Mouse (Mus musculus): Measurements from ENCODE around the gene Pygo2.

Gene Pygo2

DNA sequence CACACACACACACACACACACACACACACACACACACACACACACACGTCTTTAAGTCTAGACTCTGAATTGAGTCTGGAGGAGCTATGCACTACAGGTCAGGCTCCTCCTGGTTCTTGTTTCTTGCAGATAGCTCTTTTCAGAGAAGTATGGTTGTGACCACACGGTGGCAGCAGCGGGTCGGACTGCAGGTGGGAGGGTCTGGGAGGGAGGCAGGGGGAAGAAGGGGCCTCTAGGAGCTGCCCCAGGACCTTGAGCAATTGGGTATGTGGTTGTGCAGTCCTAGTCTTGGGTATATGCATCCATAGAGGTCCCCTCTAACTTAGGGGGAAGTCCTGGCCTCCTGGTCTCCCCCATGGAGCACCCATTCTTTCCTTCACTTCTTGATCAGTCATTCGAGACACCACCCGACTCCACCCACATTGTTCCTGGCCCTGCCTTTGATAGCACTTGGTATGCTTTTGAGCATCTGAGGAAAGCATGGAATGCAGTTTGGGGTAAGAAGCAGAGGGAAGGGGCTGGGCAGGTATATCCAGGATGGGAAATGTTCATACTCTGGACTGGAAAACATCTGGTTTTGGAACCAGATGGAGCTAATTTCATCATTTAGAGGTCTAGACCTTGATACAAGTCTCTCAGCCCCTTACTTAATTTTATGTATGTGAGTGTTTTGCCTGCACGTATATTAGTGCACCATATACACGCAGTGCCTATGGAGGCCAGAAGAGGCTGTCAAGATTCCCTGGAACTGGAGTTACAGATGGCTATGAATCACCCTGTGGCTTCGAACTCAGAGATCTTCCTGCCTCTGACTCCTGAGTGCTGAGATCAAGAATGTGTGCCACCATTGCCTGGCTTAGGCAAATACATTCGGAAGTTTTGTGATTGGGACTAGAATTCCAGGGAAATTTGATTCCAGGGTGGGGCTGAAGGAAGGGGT, 27.0 kb downstream of the Pygo2 start:
- DNase-seq (ENCODE audit: low read depth), result peak; percentile 92

DNA sequence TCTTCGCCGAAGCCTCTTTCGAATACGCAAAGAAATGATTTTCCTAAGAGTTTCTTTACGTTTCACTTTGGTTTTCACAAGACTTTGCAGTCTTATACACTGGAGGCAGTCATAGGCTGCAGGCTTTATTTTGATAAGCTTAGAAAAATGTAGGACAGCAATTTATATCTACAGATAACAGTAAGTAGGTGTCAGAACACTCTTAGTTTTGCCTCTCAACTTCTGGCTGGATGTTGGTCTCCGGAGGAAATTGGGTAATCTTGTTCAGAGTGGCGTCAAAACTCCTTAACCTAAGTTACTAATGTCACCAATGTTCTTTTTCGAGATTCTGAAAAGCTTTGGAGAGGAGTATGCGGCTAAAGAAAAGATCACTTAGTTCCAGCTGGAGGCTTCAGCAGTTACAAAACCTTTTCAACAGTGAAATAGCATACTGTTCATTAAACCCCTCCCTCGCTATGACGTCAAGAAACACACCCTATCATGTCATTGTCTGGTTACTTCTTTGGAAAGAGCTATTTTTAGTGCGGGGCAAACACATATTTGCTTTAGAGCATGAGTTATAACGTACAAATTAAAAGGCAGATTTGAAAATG, 28.5 kb downstream of the Pygo2 start:
- no peak for DNase-seq (ENCODE audit: low read depth)

DNA sequence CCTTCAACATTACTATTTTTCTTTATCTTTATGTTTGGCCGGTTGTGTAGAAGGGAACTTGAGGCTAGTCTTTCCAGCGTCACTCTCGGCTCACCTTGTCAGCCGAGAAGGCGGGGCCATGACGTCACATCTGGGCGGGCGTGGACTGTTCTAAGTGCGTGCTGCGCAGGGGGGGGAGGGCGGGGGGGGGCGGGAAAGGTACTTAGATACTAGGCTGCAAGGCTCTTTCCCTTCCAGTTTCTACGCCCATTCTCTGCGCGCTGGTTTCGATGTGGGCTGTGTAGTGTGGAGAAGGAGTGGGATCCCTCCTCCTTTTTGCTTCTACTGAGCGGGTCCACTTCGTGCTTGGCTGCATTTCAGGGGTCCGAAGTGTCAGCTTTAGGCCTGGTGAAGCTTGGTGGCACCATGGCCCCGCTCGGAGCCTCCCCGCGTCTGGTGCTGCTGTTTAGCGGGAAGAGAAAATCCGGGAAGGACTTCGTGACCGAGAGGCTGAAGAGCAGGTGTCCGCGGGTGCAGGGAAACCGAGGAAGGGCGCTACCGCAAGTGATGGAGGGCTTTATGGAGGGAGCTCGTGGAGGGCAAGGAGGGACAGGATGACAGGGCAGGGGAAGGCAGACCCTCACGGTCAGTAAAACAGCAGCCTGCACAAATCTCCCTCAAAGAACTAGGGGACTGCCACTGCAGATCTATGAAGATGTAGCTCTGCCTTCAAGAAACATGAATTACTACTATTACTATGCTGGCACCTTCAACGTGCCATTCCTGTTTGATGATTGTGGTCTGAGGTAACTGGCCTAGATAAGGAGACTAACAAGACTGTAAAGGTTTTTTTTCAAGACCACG, 29.2 kb downstream of the Pygo2 start:
- DNase-seq (ENCODE audit: low read depth), result peak; percentile 98

DNA sequence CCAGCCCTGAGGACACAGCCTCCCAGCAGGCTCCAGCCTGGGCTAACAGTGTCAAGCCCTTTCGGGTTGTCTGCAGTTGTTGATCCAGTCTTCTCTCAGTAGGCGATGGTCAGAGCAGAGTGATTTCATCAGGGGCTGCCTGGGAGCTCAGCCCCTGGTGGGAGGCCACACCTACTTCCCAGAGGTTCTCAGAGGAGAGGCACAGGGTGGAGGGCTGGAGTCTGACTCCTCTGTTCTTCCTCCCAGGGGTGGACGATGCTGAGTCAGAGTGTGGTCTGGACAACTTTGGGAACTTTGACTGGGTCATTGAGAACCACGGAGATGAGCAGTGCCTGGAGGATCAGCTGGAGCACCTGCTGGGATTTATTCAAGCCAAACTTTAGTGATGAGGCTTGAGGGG, 38.3 kb downstream of the Pygo2 start:
- no peak for DNase-seq (ENCODE audit: low read depth)

DNA sequence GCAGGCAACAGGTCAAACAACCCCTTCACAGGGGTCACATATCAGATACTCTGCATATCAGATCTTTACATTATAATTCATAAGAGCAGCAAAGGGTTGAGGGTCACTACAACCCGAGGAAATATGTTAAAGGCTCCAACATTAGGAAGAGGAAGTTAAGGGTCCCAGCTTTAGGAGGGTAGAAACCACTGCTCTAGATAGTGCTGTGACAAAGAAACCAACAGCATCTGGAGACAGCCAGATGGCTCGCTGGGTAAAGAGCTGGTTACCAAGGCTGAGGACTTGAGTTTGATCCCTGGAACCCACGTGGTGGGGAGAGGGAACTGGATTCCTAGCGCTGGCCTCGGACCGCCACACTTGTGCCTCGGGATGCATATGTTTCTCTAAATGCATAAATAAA, 42.3 kb downstream of the Pygo2 start:
- DNase-seq (ENCODE audit: low read depth), result no peak

DNA sequence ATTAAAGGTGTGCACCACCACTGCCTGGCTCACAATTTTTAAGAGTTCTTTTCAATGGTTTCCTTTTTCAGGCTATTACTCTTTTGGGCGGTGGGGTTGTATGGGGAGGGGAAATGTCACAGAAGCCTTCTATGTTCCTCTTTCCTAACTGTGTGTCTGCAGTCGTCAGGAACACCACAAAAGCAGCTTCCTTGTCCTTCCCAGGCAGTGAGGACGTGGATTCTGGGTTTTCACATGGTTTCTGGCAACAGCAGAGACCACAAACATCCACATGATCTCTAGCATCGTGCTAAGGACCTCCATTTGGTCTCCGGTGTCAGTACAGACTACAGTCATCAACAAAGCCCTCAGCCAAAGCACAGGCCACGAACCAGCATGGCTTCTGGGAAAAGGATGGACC, 43.8 kb downstream of the Pygo2 start:
- no peak for DNase-seq (ENCODE audit: low read depth)

DNA sequence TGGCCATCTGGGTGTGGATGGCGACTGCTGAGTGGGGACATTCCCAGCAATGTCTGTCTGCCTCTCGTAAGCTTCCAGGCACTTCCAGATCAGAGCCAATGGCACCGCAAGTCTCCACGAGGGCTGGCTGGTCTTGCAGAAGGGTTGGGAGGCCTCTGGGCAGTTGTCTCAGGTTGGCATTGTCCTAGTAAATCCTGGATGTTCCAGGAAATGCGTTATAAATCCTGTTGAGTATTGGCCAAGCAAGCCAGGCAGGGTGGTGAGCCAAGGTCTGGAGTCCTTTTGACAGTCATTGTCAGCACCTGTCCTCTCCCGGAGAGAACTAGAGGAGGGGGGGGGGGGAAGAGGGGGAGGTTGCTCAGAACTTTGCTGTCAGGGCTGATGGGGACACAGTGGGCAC, 49.0 kb downstream of the Pygo2 start:
- no peak for DNase-seq (ENCODE audit: low read depth)

DNA sequence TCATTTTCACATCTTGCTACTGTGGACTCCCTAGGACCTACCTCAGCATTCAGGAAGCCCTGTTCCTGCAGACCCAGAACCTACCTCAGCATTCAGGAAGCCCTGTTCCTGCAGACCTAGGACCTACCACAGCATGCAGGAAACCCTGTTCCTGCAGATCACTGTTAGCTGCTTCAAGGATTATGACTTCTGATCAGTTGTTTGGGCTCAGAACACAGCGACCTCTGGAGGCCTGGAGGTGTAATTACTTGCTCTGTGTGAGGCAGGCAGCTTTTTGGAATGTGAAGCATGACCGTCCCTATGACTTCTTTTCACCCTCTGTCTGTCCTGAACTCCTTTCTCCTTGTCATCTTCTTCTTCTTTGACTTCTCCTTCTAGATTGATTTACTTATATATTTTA, 51.5 kb downstream of the Pygo2 start:
- peak; percentile 71 for DNase-seq (ENCODE audit: low read depth)

DNA sequence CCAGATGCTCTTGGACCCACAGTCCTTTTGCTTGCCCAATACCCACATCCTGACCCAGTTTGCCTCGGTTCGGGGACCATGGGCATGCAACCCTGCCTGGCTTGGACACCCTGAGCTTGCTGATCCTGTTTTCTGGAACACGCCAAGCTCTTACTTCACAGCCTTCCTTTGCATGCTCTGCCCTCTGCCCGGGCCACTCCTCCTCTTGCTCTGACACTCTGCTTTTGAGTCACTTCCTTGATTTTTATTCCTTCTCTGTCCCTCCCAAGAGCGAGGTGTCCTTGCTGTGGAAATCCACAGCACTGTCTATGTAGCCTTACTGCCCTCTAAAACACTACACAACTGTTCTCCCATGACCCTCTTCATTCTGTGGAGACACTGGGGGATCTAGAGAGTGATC, 52.2 kb downstream of the Pygo2 start:
- no peak for DNase-seq (ENCODE audit: low read depth)
